Mouse (Mus musculus) neural tube, embryonic 13.5 days (tissue): ENCODE data around the gene Pitpnc1. TPM values are rescaled to one million over a fixed set of nuclear protein-coding genes. Genes with fewer than 3 reads are reported as not detected.

ENCODE experiments used
- ATAC-seq: fragments of 200-750 bp; cut with Nextera tagmentation; 2 replicates; pipeline ENCODE4 v1.8.0; 2017; ENCODE audit warnings: low read depth, mild to moderate bottlenecking, moderate TSS enrichment, moderate library complexity
- H3K27ac ChIP-seq: fragments of 300-500 bp; sonication (generic); replicated peaks from 2 replicates; pipeline ENCODE4 v1.5.1; 2015; ENCODE audit warnings: moderate library complexity, mild to moderate bottlenecking, inconsistent platforms
- H3K27me3 ChIP-seq: fragments of 300-500 bp; sonication (generic); 2 replicates; pipeline ENCODE4 v1.6.1; 2015; ENCODE audit warnings: mild to moderate bottlenecking, inconsistent platforms
- H3K36me3 ChIP-seq: fragments of 300-500 bp; sonication (generic); 2 replicates; pipeline ENCODE4 v1.6.1; 2015; ENCODE audit warnings: mild to moderate bottlenecking, inconsistent platforms
- H3K4me1 ChIP-seq: fragments of 300-500 bp; sonication (generic); replicated peaks from 2 replicates; pipeline ENCODE4 v1.6.1; 2015; ENCODE audit warnings: inconsistent platforms
- H3K4me2 ChIP-seq: fragments of 300-500 bp; sonication (generic); 2 replicates; pipeline ENCODE4 v1.6.1; 2015; ENCODE audit warnings: inconsistent platforms, mild to moderate bottlenecking, moderate library complexity
- H3K4me3 ChIP-seq: fragments of 300-500 bp; sonication (generic); 2 replicates; pipeline ENCODE4 v1.5.1; 2015; ENCODE audit warnings: mild to moderate bottlenecking, inconsistent platforms
- H3K9ac ChIP-seq: fragments of 300-500 bp; sonication (generic); 2 replicates; pipeline ENCODE4 v1.6.1; 2015; ENCODE audit warnings: moderate library complexity, mild to moderate bottlenecking, inconsistent platforms
- H3K9me3 ChIP-seq: fragments of 300-500 bp; sonication (generic); 2 replicates; pipeline ENCODE4 v1.6.1; 2016; ENCODE audit warnings: inconsistent platforms
- WGBS: fragments of 180-500 bp; shearing (Covaris S2); methylation state at CpG from one replicate; pipeline ENCODE4 v1.1.7; 2015; 5-methylcytosine and 5-hydroxymethylcytosine counted together
- polyA plus RNA-seq: library from polyadenylated mRNA; unstranded; fragments of >200 nt; fragmentation: Nextera tagmentation; extraction: Ambion mirVana; gene quantifications from 2 replicates; pipeline ENCODE4 v1.2.1, GENCODE M21; 2015

Pitpnc1 gene
- polyA plus RNA-seq, 1 experiment from 2014 or later: 39.2 TPM

DNA sequence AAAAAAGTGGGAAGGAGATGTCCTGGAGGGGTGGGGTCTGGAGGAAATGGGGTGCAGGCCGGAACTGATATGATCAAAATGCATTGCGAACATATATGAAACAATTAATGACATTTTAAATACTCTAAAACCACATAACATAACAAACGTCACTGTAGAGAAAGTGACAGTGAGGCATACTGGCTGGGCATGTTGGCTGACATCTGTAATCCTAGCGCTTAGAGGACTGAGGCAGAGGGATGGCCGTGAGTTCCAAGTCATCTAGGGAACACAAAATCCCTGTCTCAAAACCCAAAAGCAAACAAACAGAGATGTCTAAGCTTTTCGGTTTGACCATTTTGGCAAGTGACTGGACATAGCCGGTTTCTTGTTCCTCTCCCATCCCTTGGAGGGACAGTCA lies 59.7 kb downstream of the Pitpnc1 start:
- no peak overlapping the region for H3K4me3 ChIP-seq
- no peak for ATAC-seq
- H3K36me3 ChIP-seq: no peaks in the 10 kb centered on the region
- H3K4me1 ChIP-seq: peaks cover 34% of the 10 kb centered on the region
- H3K4me2 ChIP-seq: no peak overlapping the region
- no peaks in the 10 kb centered on the region for H3K9me3 ChIP-seq
- no peak overlapping the region for H3K27ac ChIP-seq
- H3K27me3 ChIP-seq: no peaks in the 10 kb centered on the region
- H3K9ac ChIP-seq: no peak overlapping the region
- 90% methylated on average over 7 of the region's 7 CpGs for WGBS

GRCm38 (mm10) chr11:107410090-107410732 lies 60.3 kb downstream of the Pitpnc1 start:
- no peak overlapping the region for H3K9ac ChIP-seq
- no peaks in the 10 kb centered on the region for H3K36me3 ChIP-seq
- WGBS: 75% methylated on average over 5 of the region's 5 CpGs
- no peak for ATAC-seq
- peaks cover 28% of the 10 kb centered on the region for H3K4me1 ChIP-seq
- H3K4me2 ChIP-seq: no peak overlapping the region
- H3K4me3 ChIP-seq: no peak overlapping the region
- H3K27me3 ChIP-seq: no peaks in the 10 kb centered on the region
- H3K9me3 ChIP-seq: no peaks in the 10 kb centered on the region
- H3K27ac ChIP-seq: no peak overlapping the region

DNA sequence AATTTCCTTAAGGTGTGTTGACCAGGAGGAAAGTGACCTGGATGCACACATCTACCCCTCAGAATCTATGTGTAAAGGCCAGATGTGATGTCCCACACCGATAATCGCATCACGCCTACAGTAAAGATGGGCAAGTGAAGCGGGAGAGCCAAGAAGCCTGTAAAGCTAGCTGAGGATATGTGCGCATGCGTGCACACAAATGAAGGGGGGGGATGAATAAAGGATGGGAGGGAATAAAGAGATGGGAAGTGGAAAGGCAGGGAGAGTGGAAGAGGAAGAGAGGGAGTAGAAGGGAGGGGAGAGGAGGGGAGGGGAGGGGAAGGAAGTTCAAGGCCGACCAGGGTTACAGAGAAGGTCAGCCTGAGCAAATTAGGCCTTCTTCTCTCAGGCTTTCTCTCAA lies 61.6 kb downstream of the Pitpnc1 start:
- WGBS: 89% methylated on average over 7 of the region's 7 CpGs
- peaks cover 20% of the 10 kb centered on the region for H3K4me1 ChIP-seq
- no peak overlapping the region for H3K4me3 ChIP-seq
- no peak for ATAC-seq
- no peaks in the 10 kb centered on the region for H3K36me3 ChIP-seq
- no peaks in the 10 kb centered on the region for H3K9me3 ChIP-seq
- no peak overlapping the region for H3K9ac ChIP-seq
- H3K27me3 ChIP-seq: no peaks in the 10 kb centered on the region
- H3K4me2 ChIP-seq: no peak overlapping the region
- H3K27ac ChIP-seq: no peak overlapping the region

- 95% methylated on average over 9 of the region's 9 CpGs for WGBS
Measured at GRCm38 (mm10) chr11:107407698-107408097, 62.8 kb downstream of the Pitpnc1 start.

DNA sequence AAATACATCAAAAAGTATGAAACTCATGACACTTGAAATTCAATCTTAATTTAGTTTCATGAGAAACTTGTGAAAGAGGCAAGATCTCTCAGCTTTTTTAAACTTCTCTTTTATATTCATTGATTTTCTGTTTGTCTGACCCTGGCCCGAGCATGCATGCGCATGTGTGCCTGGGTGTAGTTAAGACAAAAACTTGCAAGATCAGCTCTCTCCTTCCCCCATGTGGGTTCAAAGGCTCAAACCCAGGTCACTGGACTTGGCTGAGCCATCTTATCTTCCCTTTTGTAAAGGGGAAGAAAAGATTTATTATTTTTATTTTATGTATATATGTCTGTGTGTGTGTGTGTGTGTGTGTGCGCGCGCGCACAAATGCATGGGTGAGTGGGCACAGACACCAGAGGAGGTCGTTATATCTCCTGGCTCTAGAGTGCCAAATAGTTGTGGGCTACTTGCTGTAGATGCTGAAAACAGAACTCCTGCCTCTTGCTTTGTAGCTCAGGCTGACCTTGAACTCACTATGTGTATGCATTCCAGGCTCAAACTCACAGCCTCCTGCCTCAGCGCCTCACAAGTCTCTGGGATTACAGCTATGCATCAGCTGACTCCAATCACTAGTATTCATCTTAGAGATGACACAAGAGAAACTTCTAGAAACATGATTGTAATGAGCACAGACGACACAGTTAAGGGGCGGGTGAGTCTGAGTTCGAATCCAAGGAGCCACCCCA lies 64.7 kb downstream of the Pitpnc1 start:
- Histone ChIP-seq H3K4me2 (no peak overlapping the region), H3K27ac (no peak overlapping the region), H3K4me1 (peaks cover 9% of the 10 kb centered on the region; the same call in 1 of the 2 replicates), H3K36me3 (no peaks in the 10 kb centered on the region), H3K27me3 (no peaks in the 10 kb centered on the region), H3K4me3 (no peak overlapping the region), H3K9ac (no peak overlapping the region), H3K9me3 (no peaks in the 10 kb centered on the region)
- WGBS: 94% methylated on average over 11 of the region's 11 CpGs
- ATAC-seq: no peak

More at GRCm38 (mm10) chr11:107407698-107408097, 62.8 kb downstream of the Pitpnc1 start:
- no peak overlapping the region for H3K27ac ChIP-seq
- H3K9ac ChIP-seq: no peak overlapping the region
- no peaks in the 10 kb centered on the region for H3K36me3 ChIP-seq
- H3K4me2 ChIP-seq: no peak overlapping the region
- ATAC-seq: no peak
- no peaks in the 10 kb centered on the region for H3K9me3 ChIP-seq
- no peak overlapping the region for H3K4me3 ChIP-seq
- no peaks in the 10 kb centered on the region for H3K27me3 ChIP-seq
- peaks cover 9% of the 10 kb centered on the region for H3K4me1 ChIP-seq

GRCm38 (mm10) chr11:107403309-107403708 lies 67.2 kb downstream of the Pitpnc1 start:
- no peaks in the 10 kb centered on the region for H3K27me3 ChIP-seq
- no peak overlapping the region for H3K4me3 ChIP-seq
- no peak for ATAC-seq
- H3K4me1 ChIP-seq: peaks cover 10% of the 10 kb centered on the region; the same call in 1 of the 2 replicates
- H3K4me2 ChIP-seq: no peak overlapping the region
- no peaks in the 10 kb centered on the region for H3K9me3 ChIP-seq
- no peaks in the 10 kb centered on the region for H3K36me3 ChIP-seq
- H3K27ac ChIP-seq: no peak overlapping the region
- 72% methylated on average over 10 of the region's 10 CpGs for WGBS
- H3K9ac ChIP-seq: no peak overlapping the region

DNA sequence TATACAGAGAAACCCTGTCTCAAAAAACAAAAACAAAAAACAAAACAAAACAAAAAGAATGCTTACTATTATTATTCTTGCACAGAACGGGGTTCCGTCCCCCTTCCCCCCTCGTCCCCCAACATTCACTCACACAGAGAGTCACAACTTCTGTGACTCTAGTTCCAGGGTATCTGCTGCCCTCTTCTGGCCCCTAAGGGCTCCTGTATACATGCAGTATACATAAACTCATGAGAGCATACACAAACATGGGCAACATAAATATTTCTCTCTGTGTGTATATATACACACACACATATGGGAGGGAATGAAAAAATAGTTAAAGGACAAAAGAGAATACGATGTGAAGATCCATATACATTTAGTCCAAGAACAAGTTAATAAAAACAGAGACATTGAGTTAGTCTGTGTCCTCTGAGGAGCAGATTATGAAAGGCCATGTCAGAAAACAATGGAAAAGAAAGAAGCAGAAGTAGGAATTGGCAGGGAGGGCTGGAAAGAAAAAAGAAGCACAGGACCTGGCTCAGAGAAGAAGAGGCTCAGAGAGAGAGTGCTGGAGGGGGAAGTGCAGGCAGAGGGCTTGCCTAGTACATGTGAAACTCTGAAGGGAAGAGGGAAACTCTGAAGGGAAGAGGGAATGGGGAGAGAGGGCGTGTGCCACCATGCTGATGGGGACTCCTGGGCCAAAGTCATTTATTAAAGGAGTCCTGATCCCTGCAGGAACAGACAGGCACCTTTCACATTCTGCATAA lies 68.5 kb downstream of the Pitpnc1 start:
- H3K9me3 ChIP-seq: no peaks in the 10 kb centered on the region
- no peak overlapping the region for H3K9ac ChIP-seq
- H3K27me3 ChIP-seq: no peaks in the 10 kb centered on the region
- H3K4me1 ChIP-seq: peaks cover 17% of the 10 kb centered on the region
- ATAC-seq: no peak
- H3K27ac ChIP-seq: no peak overlapping the region
- H3K4me2 ChIP-seq: no peak overlapping the region
- H3K4me3 ChIP-seq: no peak overlapping the region
- no peaks in the 10 kb centered on the region for H3K36me3 ChIP-seq
- WGBS: 96% methylated on average over 5 of the region's 5 CpGs

GRCm38 (mm10) chr11:107400826-107401225 lies 69.7 kb downstream of the Pitpnc1 start:
- no peak overlapping the region for H3K9ac ChIP-seq
- H3K9me3 ChIP-seq: no peaks in the 10 kb centered on the region
- H3K4me3 ChIP-seq: no peak overlapping the region
- H3K4me1 ChIP-seq: peaks cover 21% of the 10 kb centered on the region
- no peaks in the 10 kb centered on the region for H3K27me3 ChIP-seq
- no peaks in the 10 kb centered on the region for H3K36me3 ChIP-seq
- no peak overlapping the region for H3K4me2 ChIP-seq
- no peak overlapping the region for H3K27ac ChIP-seq
- ATAC-seq: no peak
- WGBS: 68% methylated on average over 7 of the region's 7 CpGs

DNA sequence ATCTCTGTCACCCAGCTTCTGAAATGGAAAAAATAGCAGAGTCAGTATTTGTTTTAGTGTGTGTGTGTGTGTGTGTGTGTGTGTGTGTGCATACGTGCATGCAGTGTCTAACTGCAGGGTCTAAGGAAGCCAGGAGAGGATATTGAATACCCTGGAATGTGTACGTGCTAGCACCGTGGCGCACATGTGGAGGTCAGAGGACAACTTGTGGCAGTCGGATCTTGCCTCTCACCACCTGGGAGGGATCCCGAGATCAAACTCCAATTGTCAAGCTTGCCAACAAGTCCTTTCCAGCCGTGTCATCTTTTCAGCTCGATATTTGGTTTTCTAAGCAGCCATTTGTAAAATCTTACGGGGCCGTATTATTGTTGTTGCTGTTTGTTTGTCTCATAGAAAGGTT lies 70.5 kb downstream of the Pitpnc1 start:
- no peak overlapping the region for H3K27ac ChIP-seq
- WGBS: 80% methylated on average over 10 of the region's 10 CpGs
- ATAC-seq: no peak
- no peak overlapping the region for H3K4me2 ChIP-seq
- H3K36me3 ChIP-seq: no peaks in the 10 kb centered on the region
- H3K9ac ChIP-seq: no peak overlapping the region
- peaks cover 21% of the 10 kb centered on the region for H3K4me1 ChIP-seq
- no peaks in the 10 kb centered on the region for H3K9me3 ChIP-seq
- H3K4me3 ChIP-seq: no peak overlapping the region
- no peaks in the 10 kb centered on the region for H3K27me3 ChIP-seq

DNA sequence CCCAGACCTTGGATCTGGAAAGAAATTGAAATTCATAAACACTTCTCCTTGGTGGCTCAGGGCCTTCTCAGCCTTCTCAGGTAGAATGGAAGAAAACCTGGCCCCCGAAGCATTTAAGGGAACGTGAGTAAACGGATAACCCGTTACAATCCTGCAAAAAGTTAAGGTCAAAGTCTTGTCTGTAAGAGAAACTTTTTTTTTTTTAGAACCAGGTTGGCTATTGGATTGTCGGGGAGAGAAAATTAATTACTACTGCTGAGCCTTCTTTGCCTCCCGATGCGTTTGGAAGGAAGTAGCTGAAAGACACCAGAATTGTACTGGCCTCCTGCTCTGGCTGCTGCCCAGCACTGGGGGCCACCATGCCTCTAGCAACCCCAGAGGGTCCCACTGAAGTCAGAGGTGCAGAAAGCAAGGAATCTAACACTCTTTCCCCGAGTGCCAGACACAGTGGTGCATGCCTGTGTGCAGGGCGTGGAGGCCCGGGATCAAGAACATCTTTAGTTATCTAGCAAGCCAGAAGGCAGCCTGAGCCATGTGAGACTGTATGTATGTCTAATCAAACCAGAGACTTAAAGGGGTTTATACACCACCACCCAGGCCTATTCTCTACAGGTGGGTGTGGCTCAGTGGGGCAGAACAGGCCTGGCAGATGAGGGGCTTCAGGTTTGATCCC lies 73.0 kb downstream of the Pitpnc1 start:
- Histone ChIP-seq H3K27ac (no peak overlapping the region), H3K9me3 (no peaks in the 10 kb centered on the region), H3K36me3 (no peaks in the 10 kb centered on the region), H3K9ac (no peak overlapping the region), H3K4me2 (no peak overlapping the region), H3K4me1 (peaks cover 23% of the 10 kb centered on the region), H3K27me3 (no peaks in the 10 kb centered on the region), H3K4me3 (no peak overlapping the region)
- WGBS: 78% methylated on average over 10 of the region's 10 CpGs
- no peak for ATAC-seq

- H3K4me1 ChIP-seq: peaks cover 34% of the 10 kb centered on the region
- H3K9ac ChIP-seq: no peak overlapping the region
- no peaks in the 10 kb centered on the region for H3K27me3 ChIP-seq
- 79% methylated on average over 3 of the region's 3 CpGs for WGBS
- no peak overlapping the region for H3K4me3 ChIP-seq
- H3K27ac ChIP-seq: no peak overlapping the region
- H3K36me3 ChIP-seq: no peaks in the 10 kb centered on the region
- no peaks in the 10 kb centered on the region for H3K9me3 ChIP-seq
- ATAC-seq: no peak
- H3K4me2 ChIP-seq: no peak overlapping the region
Measured at GRCm38 (mm10) chr11:107394245-107394644, 76.3 kb downstream of the Pitpnc1 start.

DNA sequence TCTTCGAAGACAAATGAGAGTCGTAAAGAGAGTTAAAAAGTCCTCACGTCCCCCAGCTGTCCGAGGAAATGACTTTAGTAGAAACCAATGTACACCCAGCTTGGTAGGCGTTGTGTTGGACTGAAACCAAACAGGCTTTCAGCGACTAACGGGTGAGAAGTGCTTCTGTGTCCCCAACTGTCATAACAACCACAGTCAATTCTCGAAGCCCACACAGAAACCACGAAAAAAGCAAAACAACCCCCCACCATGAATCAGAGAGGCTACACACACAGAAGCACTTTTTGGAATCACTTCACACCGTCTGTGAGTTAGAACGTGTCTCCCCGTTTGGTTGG lies 76.7 kb downstream of the Pitpnc1 start:
- Histone ChIP-seq H3K4me1 (peaks cover 34% of the 10 kb centered on the region), H3K27me3 (no peaks in the 10 kb centered on the region), H3K9ac (no peak overlapping the region), H3K4me3 (no peak overlapping the region), H3K36me3 (no peaks in the 10 kb centered on the region), H3K9me3 (no peaks in the 10 kb centered on the region), H3K4me2 (no peak overlapping the region), H3K27ac (no peak overlapping the region)
- 72% methylated on average over 12 of the region's 12 CpGs for WGBS
- no peak for ATAC-seq
